Mouse (Mus musculus): ENCODE results near the gene Chga. TPM values are rescaled to one million over a fixed set of nuclear protein-coding genes. Genes with fewer than 3 reads are reported as not detected.

Gene Chga
- total and polyA plus RNA-seq, 2 experiments from 2014 or later = 123 to 171 TPM

GRCm38 (mm10) chr12:102555850-102556249 lies 1.1 kb downstream of the Chga start:
- whole genome bisulfite sequencing = 42% methylated on average over 3 of the region's 3 CpGs
- Histone ChIP-seq H3K27ac (ENCODE audit: low read depth, low read length) (no peak overlapping the region), H3K27me3 (ENCODE audit: insufficient read depth, low read length) (no peaks in the 10 kb centered on the region), H3K4me3 (ENCODE audit: low read depth, low read length) (peak overlapping the region; percentile 75), H3K4me1 (ENCODE audit: insufficient read depth) (peaks cover 9% of the 10 kb centered on the region; the same call in 1 of the 2 replicates), H3K36me3 (ENCODE audit: insufficient read depth) (peaks cover 14% of the 10 kb centered on the region; the same call in 1 of the 2 replicates), H3K9ac (peak overlapping the region; percentile 79; the same call in 1 of the 2 replicates), H3K4me2 (ENCODE audit: low read depth) (peak overlapping the region; percentile 84), H3K9me3 (ENCODE audit: low read length) (no peaks in the 10 kb centered on the region)
- TF ChIP-seq CTCF (IDR thresholded peaks at IDR 0.05; ENCODE audit: low read depth) = no peak
- DNase-seq (peak; percentile 53), ATAC-seq (no peak)

- ATAC-seq (no peak), DNase-seq (no peak)
- WGBS = 71% methylated on average over 5 of the region's 5 CpGs
- no peaks in the 10 kb centered on the region for H3K9me3 ChIP-seq (ENCODE audit: low read length)
- H3K4me2 ChIP-seq (ENCODE audit: low read depth) = no peak overlapping the region
- H3K27me3 ChIP-seq (ENCODE audit: insufficient read depth, low read length) = no peaks in the 10 kb centered on the region
- no peak for TF ChIP-seq CTCF (IDR thresholded peaks at IDR 0.05; ENCODE audit: low read depth)
- H3K9ac ChIP-seq = no peak overlapping the region
- H3K4me1 ChIP-seq (ENCODE audit: insufficient read depth) = peaks cover 9% of the 10 kb centered on the region; the same call in 1 of the 2 replicates
- no peak overlapping the region for H3K27ac ChIP-seq (ENCODE audit: low read depth, low read length)
- H3K36me3 ChIP-seq (ENCODE audit: insufficient read depth) = peaks cover 16% of the 10 kb centered on the region; the same call in 1 of the 2 replicates
- no peak overlapping the region for H3K4me3 ChIP-seq (ENCODE audit: low read depth, low read length)
These were observed 2.6 kb downstream of the Chga start for GRCm38 (mm10) chr12:102557372-102557771.

- Histone ChIP-seq H3K27me3 (ENCODE audit: insufficient read depth, low read length) (no peaks in the 10 kb centered on the region), H3K9me3 (ENCODE audit: low read length) (no peaks in the 10 kb centered on the region), H3K9ac (no peak overlapping the region), H3K4me1 (ENCODE audit: insufficient read depth) (no peaks in the 10 kb centered on the region), H3K27ac (ENCODE audit: low read depth, low read length) (no peak overlapping the region), H3K4me3 (ENCODE audit: low read depth, low read length) (no peak overlapping the region), H3K36me3 (ENCODE audit: insufficient read depth) (peaks cover 23% of the 10 kb centered on the region), H3K4me2 (ENCODE audit: low read depth) (no peak overlapping the region)
- DNase-seq (no peak), ATAC-seq (no peak)
- TF ChIP-seq CTCF (IDR thresholded peaks at IDR 0.05; ENCODE audit: low read depth) = no peak
- 89% methylated on average over 6 of the region's 6 CpGs for WGBS
These were observed 10.3 kb downstream of the Chga start for GRCm38 (mm10) chr12:102565086-102565485.

- H3K36me3 ChIP-seq (ENCODE audit: insufficient read depth) = peaks cover 27% of the 10 kb centered on the region
- 82% methylated on average over 2 of the region's 2 CpGs for WGBS
- H3K27me3 ChIP-seq (ENCODE audit: insufficient read depth, low read length) = no peaks in the 10 kb centered on the region
These were observed 12.2 kb downstream of the Chga start for GRCm38 (mm10) chr12:102566951-102567350.

GRCm38 (mm10) chr12:102568219-102568618 lies 13.4 kb downstream of the Chga start:
- WGBS = 83% methylated on average over 7 of the region's 7 CpGs
- Histone ChIP-seq H3K9ac (no peak overlapping the region), H3K9me3 (ENCODE audit: low read length) (no peaks in the 10 kb centered on the region), H3K4me3 (ENCODE audit: low read depth, low read length) (no peak overlapping the region), H3K4me2 (ENCODE audit: low read depth) (no peak overlapping the region), H3K27ac (ENCODE audit: low read depth, low read length) (no peak overlapping the region), H3K4me1 (ENCODE audit: insufficient read depth) (no peaks in the 10 kb centered on the region), H3K27me3 (ENCODE audit: insufficient read depth, low read length) (no peaks in the 10 kb centered on the region), H3K36me3 (ENCODE audit: insufficient read depth) (peaks cover 27% of the 10 kb centered on the region)
- no peak for TF ChIP-seq CTCF (IDR thresholded peaks at IDR 0.05; ENCODE audit: low read depth)
- DNase-seq (no peak), ATAC-seq (no peak)

More at GRCm38 (mm10) chr12:102566951-102567350, 12.2 kb downstream of the Chga start:
- Histone ChIP-seq H3K4me3 (ENCODE audit: low read depth, low read length) (no peak overlapping the region), H3K9me3 (ENCODE audit: low read length) (no peaks in the 10 kb centered on the region), H3K4me1 (ENCODE audit: insufficient read depth) (no peaks in the 10 kb centered on the region), H3K9ac (no peak overlapping the region), H3K4me2 (ENCODE audit: low read depth) (no peak overlapping the region), H3K27ac (ENCODE audit: low read depth, low read length) (no peak overlapping the region)
- no peak for DNase-seq
- no peak for ATAC-seq
- TF ChIP-seq CTCF (IDR thresholded peaks at IDR 0.05; ENCODE audit: low read depth) = no peak

GRCm38 (mm10) chr12:102570111-102570510 lies 15.3 kb downstream of the Chga start:
- H3K27me3 ChIP-seq (ENCODE audit: insufficient read depth, low read length) = no peaks in the 10 kb centered on the region
- H3K27ac ChIP-seq (ENCODE audit: low read depth, low read length) = no peak overlapping the region
- no peak for DNase-seq
- no peak for TF ChIP-seq CTCF (IDR thresholded peaks at IDR 0.05; ENCODE audit: low read depth)
- no peaks in the 10 kb centered on the region for H3K4me1 ChIP-seq (ENCODE audit: insufficient read depth)
- no peaks in the 10 kb centered on the region for H3K9me3 ChIP-seq (ENCODE audit: low read length)
- H3K9ac ChIP-seq = no peak overlapping the region
- H3K4me3 ChIP-seq (ENCODE audit: low read depth, low read length) = no peak overlapping the region
- 71% methylated on average over 13 of the region's 13 CpGs for WGBS
- no peak overlapping the region for H3K4me2 ChIP-seq (ENCODE audit: low read depth)
- ATAC-seq = peak; percentile 32; the same call in 1 of the 2 replicates
- peaks cover 41% of the 10 kb centered on the region for H3K36me3 ChIP-seq (ENCODE audit: insufficient read depth)

- Histone ChIP-seq H3K27me3 (ENCODE audit: insufficient read depth, low read length) (no peaks in the 10 kb centered on the region), H3K27ac (ENCODE audit: low read depth, low read length) (no peak overlapping the region), H3K9ac (no peak overlapping the region), H3K9me3 (ENCODE audit: low read length) (no peaks in the 10 kb centered on the region), H3K4me2 (ENCODE audit: low read depth) (no peak overlapping the region), H3K4me1 (ENCODE audit: insufficient read depth) (no peaks in the 10 kb centered on the region), H3K4me3 (ENCODE audit: low read depth, low read length) (no peak overlapping the region), H3K36me3 (ENCODE audit: insufficient read depth) (peaks cover 41% of the 10 kb centered on the region)
- TF ChIP-seq CTCF (IDR thresholded peaks at IDR 0.05; ENCODE audit: low read depth) = no peak
- DNase-seq (no peak), ATAC-seq (no peak)
- 55% methylated on average over 5 of the region's 5 CpGs for WGBS
These were observed 16.0 kb downstream of the Chga start for GRCm38 (mm10) chr12:102570734-102571133.
